Mouse (Mus musculus): ENCODE measurements around the gene Olfr653. TPM values are rescaled to one million over a fixed set of nuclear protein-coding genes. Genes with fewer than 3 reads are reported as not detected.

The Olfr653 gene
- total and polyA plus RNA-seq, 3 experiments: not detected

GRCm38 (mm10) chr7:104603173-104603572 lies 26.1 kb downstream of the Olfr653 start:
- no peak overlapping the region for H3K9ac ChIP-seq (ENCODE audit: insufficient read depth, low read depth)
- dilution Hi-C loops (cut with MboI; ENCODE audit: extremely low pct_ligation_motif_present, extremely low pct_unique_long_range_greater_than_20kb, low sequenced_read_pairs) (no loop called here), in situ Hi-C loops (cut with MboI; ENCODE audit: low pct_ligation_motif_present, low pct_unique_long_range_greater_than_20kb, low sequenced_read_pairs) (no loop called here)
- H3K4me3 ChIP-seq (replicated peaks in 1 of 3; ENCODE audit: low read depth in 2 of 3, low read length in 2 of 3, poor library complexity in 1 of 3): no peak overlapping the region
- H3K27me3 ChIP-seq (replicated peaks): no peaks in the 10 kb centered on the region
- DNase-seq (ENCODE audit: extremely low read depth): peak; percentile 70
- no peaks in the 10 kb centered on the region for H3K36me3 ChIP-seq (replicated peaks in 1 of 2; ENCODE audit: control insufficient read depth in 1 of 2, insufficient read depth in 1 of 2, low read length in 1 of 2)
- no peak overlapping the region for H3K4me2 ChIP-seq (ENCODE audit: insufficient read depth, low read depth, poor library complexity, severe bottlenecking)
- no peaks in the 10 kb centered on the region for H3K9me3 ChIP-seq (replicated peaks; ENCODE audit: low read length)
- TF ChIP-seq ELF1 (IDR thresholded peaks at IDR 0.05; ENCODE audit: low read depth, low read length) (no peak), MAX (IDR thresholded peaks at IDR 0.05; ENCODE audit: low read length) (peak; percentile 72), MXI1 (IDR thresholded peaks at IDR 0.05; ENCODE audit: low read depth, low read length) (no peak), SMC3 (IDR thresholded peaks at IDR 0.05; ENCODE audit: low read depth, low read length) (peak; percentile 75), CTCF (conservative IDR thresholded peaks at IDR 0.05 in 1 of 2, IDR thresholded peaks at IDR 0.05 in 1 of 2; ENCODE audit: low read depth in 2 of 2, low read length in 2 of 2) (peak; percentile 82 to 96), BHLHE40 (IDR thresholded peaks at IDR 0.05; ENCODE audit: low read depth, low read length) (peak; percentile 98), MAZ (IDR thresholded peaks at IDR 0.05; ENCODE audit: low read depth, low read length) (no peak), RAD21 (IDR thresholded peaks at IDR 0.05; ENCODE audit: low read depth, low read length) (peak; percentile 80), MYC (IDR thresholded peaks at IDR 0.05; ENCODE audit: low read depth, low read length) (peak; percentile 84), JUN (IDR thresholded peaks at IDR 0.05; ENCODE audit: insufficient read depth, low read depth, low read length) (no peak)
- H3K27ac ChIP-seq (ENCODE audit: insufficient read depth, low read depth): no peak overlapping the region
- H3K79me2 ChIP-seq (replicated peaks; ENCODE audit: control insufficient read depth, extremely low read depth, insufficient read depth, poor library complexity, severe bottlenecking): no peaks in the 10 kb centered on the region
- H3K4me1 ChIP-seq (ENCODE audit: control insufficient read depth in 1 of 2, insufficient read depth in 2 of 2): no peaks in the 10 kb centered on the region

GRCm38 (mm10) chr7:104604727-104605126 lies 27.6 kb downstream of the Olfr653 start:
- in situ Hi-C loops (cut with MboI; ENCODE audit: low pct_ligation_motif_present, low pct_unique_long_range_greater_than_20kb, low sequenced_read_pairs) (no loop called here), dilution Hi-C loops (cut with MboI; ENCODE audit: extremely low pct_ligation_motif_present, extremely low pct_unique_long_range_greater_than_20kb, low sequenced_read_pairs) (no loop called here)
- DNase-seq (ENCODE audit: extremely low read depth): no peak

DNA sequence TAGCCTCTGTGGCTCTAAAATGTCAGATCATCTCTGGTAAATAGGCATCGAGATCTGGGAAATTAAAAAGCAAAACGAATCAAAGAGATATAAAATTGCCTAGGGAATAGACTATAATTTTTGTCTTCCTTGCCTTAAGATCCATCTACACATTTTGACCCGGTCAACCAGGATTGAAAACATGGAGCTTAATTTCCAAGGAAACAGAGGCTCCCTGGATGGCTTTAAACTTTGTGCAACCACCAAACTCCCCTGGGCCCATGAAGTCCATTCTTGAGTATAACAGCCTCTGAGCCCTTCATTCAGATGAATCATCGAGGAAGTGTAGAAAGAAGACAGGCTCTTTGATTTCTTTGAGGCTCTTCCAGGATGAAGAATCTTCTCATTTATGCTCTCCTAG lies 36.5 kb downstream of the Olfr653 start, which contains the start of gene Olfr656:
Gene Olfr656 (plus strand): TSS at position 301 of the 400 bp plus-strand sequence.
- no peak for DNase-seq (ENCODE audit: extremely low read depth)
- no peaks in the 10 kb centered on the region for H3K9me3 ChIP-seq (replicated peaks; ENCODE audit: low read length)
- TF ChIP-seq USF2 (conservative IDR thresholded peaks at IDR 0.05; ENCODE audit: low read depth, low read length): no peak
- no peak for TF ChIP-seq PAX5 (IDR thresholded peaks at IDR 0.05; ENCODE audit: low read length)
- no peak for TF ChIP-seq USF1 (IDR thresholded peaks at IDR 0.05; ENCODE audit: low read depth, low read length)
- TF ChIP-seq JUN (IDR thresholded peaks at IDR 0.05; ENCODE audit: insufficient read depth, low read depth, low read length): no peak
- TF ChIP-seq EP300 (IDR thresholded peaks at IDR 0.05; ENCODE audit: low read length): no peak
- no peak for TF ChIP-seq ZKSCAN1 (IDR thresholded peaks at IDR 0.05; ENCODE audit: borderline replicate concordance, low read depth, low read length)
- no peak for TF ChIP-seq E2F4 (IDR thresholded peaks at IDR 0.05; ENCODE audit: insufficient replicate concordance, low read depth, low read length)
- TF ChIP-seq KAT2A (IDR thresholded peaks at IDR 0.05; ENCODE audit: insufficient replicate concordance, low read length): no peak
- no peak for TF ChIP-seq POLR2A (IDR thresholded peaks at IDR 0.05; ENCODE audit: low read depth, low read length)
- no peak for TF ChIP-seq IRF4 (IDR thresholded peaks at IDR 0.05; ENCODE audit: low read depth, low read length)
- no peak for TF ChIP-seq CHD2 (IDR thresholded peaks at IDR 0.05; ENCODE audit: low read length)
- no peak for TF ChIP-seq CHD1 (IDR thresholded peaks at IDR 0.05; ENCODE audit: low read depth, low read length)
- H3K79me2 ChIP-seq (replicated peaks; ENCODE audit: control insufficient read depth, extremely low read depth, insufficient read depth, poor library complexity, severe bottlenecking): no peaks in the 10 kb centered on the region
- peaks cover 0 to 6% of the 10 kb centered on the region in 2 experiments; a peak in 2 of 4 replicates for H3K4me1 ChIP-seq (ENCODE audit: control insufficient read depth in 1 of 2, insufficient read depth in 2 of 2)
- dilution Hi-C loops (cut with MboI; ENCODE audit: extremely low pct_ligation_motif_present, extremely low pct_unique_long_range_greater_than_20kb, low sequenced_read_pairs) (no loop called here), in situ Hi-C loops (cut with MboI; ENCODE audit: low pct_ligation_motif_present, low pct_unique_long_range_greater_than_20kb, low sequenced_read_pairs) (no loop called here)
- H3K4me3 ChIP-seq (replicated peaks in 1 of 3; ENCODE audit: low read depth in 2 of 3, low read length in 2 of 3, poor library complexity in 1 of 3): no peak within 1 kb of the TSS
- H3K36me3 ChIP-seq (replicated peaks in 1 of 2; ENCODE audit: control insufficient read depth in 1 of 2, insufficient read depth in 1 of 2, low read length in 1 of 2): no peaks in the 10 kb centered on the region
- H3K27me3 ChIP-seq (replicated peaks): no peaks in the 10 kb centered on the region
- H3K27ac ChIP-seq (ENCODE audit: insufficient read depth, low read depth): no peak within 1 kb of the TSS
- no peak within 1 kb of the TSS for H3K9ac ChIP-seq (ENCODE audit: insufficient read depth, low read depth)
- H3K4me2 ChIP-seq (ENCODE audit: insufficient read depth, low read depth, poor library complexity, severe bottlenecking): no peak within 1 kb of the TSS

More at GRCm38 (mm10) chr7:104604727-104605126, 27.6 kb downstream of the Olfr653 start:
- Histone ChIP-seq H3K9me3 (replicated peaks; ENCODE audit: low read length) (no peaks in the 10 kb centered on the region), H3K4me3 (replicated peaks in 1 of 3; ENCODE audit: low read depth in 2 of 3, low read length in 2 of 3, poor library complexity in 1 of 3) (no peak overlapping the region), H3K27ac (ENCODE audit: insufficient read depth, low read depth) (no peak overlapping the region), H3K4me1 (ENCODE audit: control insufficient read depth in 1 of 2, insufficient read depth in 2 of 2) (no peaks in the 10 kb centered on the region), H3K36me3 (replicated peaks in 1 of 2; ENCODE audit: control insufficient read depth in 1 of 2, insufficient read depth in 1 of 2, low read length in 1 of 2) (no peaks in the 10 kb centered on the region), H3K27me3 (replicated peaks) (no peaks in the 10 kb centered on the region), H3K9ac (ENCODE audit: insufficient read depth, low read depth) (no peak overlapping the region), H3K79me2 (replicated peaks; ENCODE audit: control insufficient read depth, extremely low read depth, insufficient read depth, poor library complexity, severe bottlenecking) (no peaks in the 10 kb centered on the region), H3K4me2 (ENCODE audit: insufficient read depth, low read depth, poor library complexity, severe bottlenecking) (no peak overlapping the region)
- no peak for TF ChIP-seq TCF12 (IDR thresholded peaks at IDR 0.05; ENCODE audit: low read depth, low read length)
- no peak for TF ChIP-seq ZNF384 (IDR thresholded peaks at IDR 0.05; ENCODE audit: low read depth, low read length)
- no peak for TF ChIP-seq TBP (conservative IDR thresholded peaks at IDR 0.05; ENCODE audit: low read depth, low read length)
- no peak for TF ChIP-seq ZC3H11A (IDR thresholded peaks at IDR 0.05; ENCODE audit: low read depth, low read length)
- TF ChIP-seq NRF1 (IDR thresholded peaks at IDR 0.05; ENCODE audit: low read depth, low read length): no peak
- TF ChIP-seq MAX (IDR thresholded peaks at IDR 0.05; ENCODE audit: low read length): no peak
- TF ChIP-seq MAFK (IDR thresholded peaks at IDR 0.05; ENCODE audit: insufficient replicate concordance, low read length): no peak
- TF ChIP-seq SIN3A (IDR thresholded peaks at IDR 0.05; ENCODE audit: low read length): no peak
- TF ChIP-seq MXI1 (IDR thresholded peaks at IDR 0.05; ENCODE audit: low read depth, low read length): no peak
- no peak for TF ChIP-seq GABPA (IDR thresholded peaks at IDR 0.05; ENCODE audit: insufficient replicate concordance, low read depth, low read length)
- TF ChIP-seq MAZ (IDR thresholded peaks at IDR 0.05; ENCODE audit: low read depth, low read length): no peak

All from CH12.LX (cell line).